Mouse (Mus musculus): ENCODE measurements around the gene Tmem87a. TPM values are rescaled to one million over a fixed set of nuclear protein-coding genes. Genes with fewer than 3 reads are reported as not detected.

The Tmem87a gene
- polyA plus RNA-seq, 1 experiment, result 9.8 TPM

GRCm38 (mm10) chr2:120348120-120348519 lies 55.8 kb downstream of the Tmem87a start:
- Histone ChIP-seq H3K79me3 (ENCODE audit: low read depth) (no peaks in the 10 kb centered on the region), H3K4me3 (ENCODE audit: insufficient read depth, poor library complexity, severe bottlenecking) (no peak overlapping the region), H3K36me3 (ENCODE audit: control insufficient read depth, insufficient read depth) (peaks cover 19% of the 10 kb centered on the region), H3K79me2 (ENCODE audit: control insufficient read depth, insufficient read depth) (peaks cover 37% of the 10 kb centered on the region), H3K27me3 (ENCODE audit: control insufficient read depth, insufficient read depth, insufficient read length) (no peaks in the 10 kb centered on the region), H3ac (ENCODE audit: control insufficient read depth, insufficient read length, low read depth) (no peak overlapping the region)
- TF ChIP-seq MYOD1 (IDR thresholded peaks at IDR 0.05; ENCODE audit: control insufficient read depth, insufficient read length, low read depth), result no peak
- no peak for TF ChIP-seq MYOG (IDR thresholded peaks at IDR 0.05; ENCODE audit: control insufficient read depth, extremely low read depth, insufficient read length)
- TF ChIP-seq FOSL1 (IDR thresholded peaks at IDR 0.05; ENCODE audit: insufficient read depth, low read length, poor library complexity, severe bottlenecking), result no peak
- no peak for TF ChIP-seq USF1 (IDR thresholded peaks at IDR 0.05; ENCODE audit: low read depth)
- no peak for TF ChIP-seq CTCF (IDR thresholded peaks at IDR 0.05; ENCODE audit: control insufficient read depth, insufficient read depth, insufficient read length)
- no peak for TF ChIP-seq MAX (IDR thresholded peaks at IDR 0.05)
- no peak for TF ChIP-seq CEBPB (IDR thresholded peaks at IDR 0.05; ENCODE audit: low read depth)

- no peaks in the 10 kb centered on the region for H3K27me3 ChIP-seq (ENCODE audit: control insufficient read depth, insufficient read depth, insufficient read length)
- H3K4me3 ChIP-seq (ENCODE audit: insufficient read depth, poor library complexity, severe bottlenecking), result no peak overlapping the region
- no peak overlapping the region for H3ac ChIP-seq (ENCODE audit: control insufficient read depth, insufficient read length, low read depth)
- no peaks in the 10 kb centered on the region for H3K79me3 ChIP-seq (ENCODE audit: low read depth)
- H3K79me2 ChIP-seq (ENCODE audit: control insufficient read depth, insufficient read depth), result no peaks in the 10 kb centered on the region
- TF ChIP-seq USF1 (IDR thresholded peaks at IDR 0.05; ENCODE audit: low read depth), result no peak
- no peak for TF ChIP-seq MAX (IDR thresholded peaks at IDR 0.05)
- no peak for TF ChIP-seq MYOG (IDR thresholded peaks at IDR 0.05; ENCODE audit: control insufficient read depth, extremely low read depth, insufficient read length)
- TF ChIP-seq MYOD1 (IDR thresholded peaks at IDR 0.05; ENCODE audit: control insufficient read depth, insufficient read length, low read depth), result no peak
- no peak for TF ChIP-seq CTCF (IDR thresholded peaks at IDR 0.05; ENCODE audit: control insufficient read depth, insufficient read depth, insufficient read length)
- no peak for TF ChIP-seq FOSL1 (IDR thresholded peaks at IDR 0.05; ENCODE audit: insufficient read depth, low read length, poor library complexity, severe bottlenecking)
- no peak for TF ChIP-seq CEBPB (IDR thresholded peaks at IDR 0.05; ENCODE audit: low read depth)
- peaks cover 23% of the 10 kb centered on the region for H3K36me3 ChIP-seq (ENCODE audit: control insufficient read depth, insufficient read depth)
These were observed 62.2 kb downstream of the Tmem87a start for GRCm38 (mm10) chr2:120341741-120342140.

GRCm38 (mm10) chr2:120337886-120338285 lies 66.0 kb downstream of the Tmem87a start:
- Histone ChIP-seq H3K36me3 (ENCODE audit: control insufficient read depth, insufficient read depth) (peaks cover 18% of the 10 kb centered on the region), H3K4me3 (ENCODE audit: insufficient read depth, poor library complexity, severe bottlenecking) (no peak overlapping the region)
- TF ChIP-seq CTCF (IDR thresholded peaks at IDR 0.05; ENCODE audit: control insufficient read depth, insufficient read depth, insufficient read length) (no peak), CEBPB (IDR thresholded peaks at IDR 0.05; ENCODE audit: low read depth) (no peak), FOSL1 (IDR thresholded peaks at IDR 0.05; ENCODE audit: insufficient read depth, low read length, poor library complexity, severe bottlenecking) (no peak), MYOD1 (IDR thresholded peaks at IDR 0.05; ENCODE audit: control insufficient read depth, insufficient read length, low read depth) (no peak), MAX (IDR thresholded peaks at IDR 0.05) (no peak), USF1 (IDR thresholded peaks at IDR 0.05; ENCODE audit: low read depth) (no peak), MYOG (IDR thresholded peaks at IDR 0.05; ENCODE audit: control insufficient read depth, extremely low read depth, insufficient read length) (no peak)

GRCm38 (mm10) chr2:120331575-120331974 lies 72.3 kb downstream of the Tmem87a start:
- Histone ChIP-seq H3K79me2 (ENCODE audit: control insufficient read depth, insufficient read depth) (no peaks in the 10 kb centered on the region), H3ac (ENCODE audit: control insufficient read depth, insufficient read length, low read depth) (no peak overlapping the region), H3K4me3 (ENCODE audit: insufficient read depth, poor library complexity, severe bottlenecking) (no peak overlapping the region), H3K27me3 (ENCODE audit: control insufficient read depth, insufficient read depth, insufficient read length) (no peaks in the 10 kb centered on the region), H3K79me3 (ENCODE audit: low read depth) (no peaks in the 10 kb centered on the region), H3K36me3 (ENCODE audit: control insufficient read depth, insufficient read depth) (peaks cover 31% of the 10 kb centered on the region)
- no peak for TF ChIP-seq USF1 (IDR thresholded peaks at IDR 0.05; ENCODE audit: low read depth)
- TF ChIP-seq MYOG (IDR thresholded peaks at IDR 0.05; ENCODE audit: control insufficient read depth, extremely low read depth, insufficient read length), result no peak
- TF ChIP-seq CTCF (IDR thresholded peaks at IDR 0.05; ENCODE audit: control insufficient read depth, insufficient read depth, insufficient read length), result no peak
- TF ChIP-seq CEBPB (IDR thresholded peaks at IDR 0.05; ENCODE audit: low read depth), result no peak
- no peak for TF ChIP-seq FOSL1 (IDR thresholded peaks at IDR 0.05; ENCODE audit: insufficient read depth, low read length, poor library complexity, severe bottlenecking)
- no peak for TF ChIP-seq MAX (IDR thresholded peaks at IDR 0.05)
- no peak for TF ChIP-seq MYOD1 (IDR thresholded peaks at IDR 0.05; ENCODE audit: control insufficient read depth, insufficient read length, low read depth)

More at GRCm38 (mm10) chr2:120337886-120338285, 66.0 kb downstream of the Tmem87a start:
- no peaks in the 10 kb centered on the region for H3K79me2 ChIP-seq (ENCODE audit: control insufficient read depth, insufficient read depth)
- H3K79me3 ChIP-seq (ENCODE audit: low read depth), result no peaks in the 10 kb centered on the region
- H3ac ChIP-seq (ENCODE audit: control insufficient read depth, insufficient read length, low read depth), result no peak overlapping the region
- no peaks in the 10 kb centered on the region for H3K27me3 ChIP-seq (ENCODE audit: control insufficient read depth, insufficient read depth, insufficient read length)

- Histone ChIP-seq H3K4me3 (ENCODE audit: insufficient read depth, poor library complexity, severe bottlenecking) (no peak overlapping the region), H3ac (ENCODE audit: control insufficient read depth, insufficient read length, low read depth) (no peak overlapping the region), H3K79me3 (ENCODE audit: low read depth) (no peaks in the 10 kb centered on the region), H3K27me3 (ENCODE audit: control insufficient read depth, insufficient read depth, insufficient read length) (peaks cover 9% of the 10 kb centered on the region), H3K79me2 (ENCODE audit: control insufficient read depth, insufficient read depth) (no peaks in the 10 kb centered on the region), H3K36me3 (ENCODE audit: control insufficient read depth, insufficient read depth) (peaks cover 18% of the 10 kb centered on the region)
- no peak for TF ChIP-seq MYOG (IDR thresholded peaks at IDR 0.05; ENCODE audit: control insufficient read depth, extremely low read depth, insufficient read length)
- no peak for TF ChIP-seq FOSL1 (IDR thresholded peaks at IDR 0.05; ENCODE audit: insufficient read depth, low read length, poor library complexity, severe bottlenecking)
These were observed 88.8 kb downstream of the Tmem87a start for GRCm38 (mm10) chr2:120315077-120315476.

GRCm38 (mm10) chr2:120314487-120314886 lies 89.4 kb downstream of the Tmem87a start:
- H3K36me3 ChIP-seq (ENCODE audit: control insufficient read depth, insufficient read depth), result peaks cover 18% of the 10 kb centered on the region
- TF ChIP-seq USF1 (IDR thresholded peaks at IDR 0.05; ENCODE audit: low read depth), result no peak
- no peak for TF ChIP-seq MYOG (IDR thresholded peaks at IDR 0.05; ENCODE audit: control insufficient read depth, extremely low read depth, insufficient read length)
- TF ChIP-seq MYOD1 (IDR thresholded peaks at IDR 0.05; ENCODE audit: control insufficient read depth, insufficient read length, low read depth), result no peak
- no peak for TF ChIP-seq MAX (IDR thresholded peaks at IDR 0.05)
- TF ChIP-seq CEBPB (IDR thresholded peaks at IDR 0.05; ENCODE audit: low read depth), result no peak
- no peak for TF ChIP-seq CTCF (IDR thresholded peaks at IDR 0.05; ENCODE audit: control insufficient read depth, insufficient read depth, insufficient read length)
- TF ChIP-seq FOSL1 (IDR thresholded peaks at IDR 0.05; ENCODE audit: insufficient read depth, low read length, poor library complexity, severe bottlenecking), result no peak
- no peak overlapping the region for H3K4me3 ChIP-seq (ENCODE audit: insufficient read depth, poor library complexity, severe bottlenecking)
- H3K27me3 ChIP-seq (ENCODE audit: control insufficient read depth, insufficient read depth, insufficient read length), result peaks cover 13% of the 10 kb centered on the region
- no peaks in the 10 kb centered on the region for H3K79me3 ChIP-seq (ENCODE audit: low read depth)
- H3ac ChIP-seq (ENCODE audit: control insufficient read depth, insufficient read length, low read depth), result no peak overlapping the region
- no peaks in the 10 kb centered on the region for H3K79me2 ChIP-seq (ENCODE audit: control insufficient read depth, insufficient read depth)
